Mouse (Mus musculus) myocyte (in vitro differentiated cells): ENCODE data around the gene Zfand5. TPM values are rescaled to one million over a fixed set of nuclear protein-coding genes. Genes with fewer than 3 reads are reported as not detected.

Experiments used
- H3K27me3 ChIP-seq: one replicate; pipeline ENCODE4 v1.6.1; 2011; ENCODE audit not compliant: control insufficient read depth, insufficient read depth, insufficient read length
- H3K36me3 ChIP-seq: one replicate; pipeline ENCODE4 v1.6.1; 2011; ENCODE audit not compliant: control insufficient read depth, insufficient read depth
- H3K4me2 ChIP-seq: one replicate; pipeline ENCODE4 v1.6.1; 2011; ENCODE audit warnings: low read depth, control low read depth
- H3K4me3 ChIP-seq: one replicate; pipeline ENCODE4 v1.5.1; 2011; ENCODE audit warnings: mild to moderate bottlenecking, control low read depth, moderate library complexity
- H3K79me2 ChIP-seq: one replicate; pipeline ENCODE4 v1.6.1; 2011; ENCODE audit not compliant: control insufficient read depth, insufficient read depth
- H3ac ChIP-seq: one replicate; pipeline ENCODE4 v1.6.1; 2011; ENCODE audit not compliant: control insufficient read depth, insufficient read length
- CEBPB ChIP-seq: IDR thresholded peaks from 2 replicates; pipeline ENCODE4 v1.6.1; 2011; ENCODE audit warnings: mild to moderate bottlenecking, moderate library complexity; ENCODE audit not compliant: poor library complexity, insufficient read depth, severe bottlenecking
- E2F4 ChIP-seq: IDR thresholded peaks from one replicate; pipeline ENCODE4 v1.6.1; 2011; ENCODE audit warnings: mild to moderate bottlenecking, control low read depth, moderate library complexity; ENCODE audit not compliant: insufficient read depth
- MAX ChIP-seq: IDR thresholded peaks from one replicate; pipeline ENCODE4 v1.6.1; 2011; ENCODE audit warnings: low read depth, mild to moderate bottlenecking, control low read depth
- MYOD1 ChIP-seq, 3 experiments: IDR thresholded peaks; one replicate each; pipeline ENCODE4 v1.6.1; 2011; ENCODE audit warnings: control low read depth in 2 of 3, low read depth in 2 of 3, mild to moderate bottlenecking in 2 of 3, moderate library complexity in 1 of 3; ENCODE audit not compliant: insufficient read length in 2 of 3, control insufficient read depth in 1 of 3
- MYOG ChIP-seq, 3 experiments: IDR thresholded peaks; one replicate each; pipeline ENCODE4 v1.6.1; 2011; ENCODE audit warnings: control low read depth in 2 of 3, low read depth in 2 of 3, mild to moderate bottlenecking in 2 of 3; ENCODE audit not compliant: insufficient read length in 2 of 3, control insufficient read depth in 1 of 3, insufficient read depth in 1 of 3
- POLR2A ChIP-seq: IDR thresholded peaks from one replicate; pipeline ENCODE4 v1.6.1; 2011; ENCODE audit warnings: low read depth, mild to moderate bottlenecking, control low read depth, moderate library complexity; ENCODE audit not compliant: insufficient read length
- POLR2AphosphoS2 ChIP-seq: IDR thresholded peaks from one replicate; pipeline ENCODE4 v1.6.1; 2011; ENCODE audit warnings: low read depth, control low read depth; ENCODE audit not compliant: insufficient read length
- REST ChIP-seq: IDR thresholded peaks from one replicate; pipeline ENCODE4 v1.6.1; 2011; ENCODE audit warnings: mild to moderate bottlenecking, control low read depth, moderate library complexity; ENCODE audit not compliant: insufficient read depth, insufficient read length
- SRF ChIP-seq: IDR thresholded peaks from one replicate; pipeline ENCODE4 v1.6.1; 2011; ENCODE audit warnings: low read depth; ENCODE audit not compliant: control insufficient read depth, insufficient read length
- TCF12 ChIP-seq: IDR thresholded peaks from one replicate; pipeline ENCODE4 v1.6.1; 2011; ENCODE audit warnings: mild to moderate bottlenecking, control low read depth; ENCODE audit not compliant: poor library complexity, insufficient read depth, severe bottlenecking
- TCF3 ChIP-seq: IDR thresholded peaks from one replicate; pipeline ENCODE4 v1.6.1; 2011; ENCODE audit warnings: low read depth, control low read depth; ENCODE audit not compliant: insufficient read length
- USF1 ChIP-seq: IDR thresholded peaks from one replicate; pipeline ENCODE4 v1.6.1; 2011; ENCODE audit warnings: low read depth, mild to moderate bottlenecking, control low read depth, moderate library complexity
- polyA plus RNA-seq: library from polyadenylated mRNA; unstranded; fragments of >200 nt; fragmentation: generic; extraction: Trizol; gene quantifications from one replicate; pipeline ENCODE4 v1.2.1, GENCODE M21; 2012; ENCODE audit warnings: missing spikeins

The Zfand5 gene
- polyA plus RNA-seq, 1 experiment: 36.9 TPM

DNA sequence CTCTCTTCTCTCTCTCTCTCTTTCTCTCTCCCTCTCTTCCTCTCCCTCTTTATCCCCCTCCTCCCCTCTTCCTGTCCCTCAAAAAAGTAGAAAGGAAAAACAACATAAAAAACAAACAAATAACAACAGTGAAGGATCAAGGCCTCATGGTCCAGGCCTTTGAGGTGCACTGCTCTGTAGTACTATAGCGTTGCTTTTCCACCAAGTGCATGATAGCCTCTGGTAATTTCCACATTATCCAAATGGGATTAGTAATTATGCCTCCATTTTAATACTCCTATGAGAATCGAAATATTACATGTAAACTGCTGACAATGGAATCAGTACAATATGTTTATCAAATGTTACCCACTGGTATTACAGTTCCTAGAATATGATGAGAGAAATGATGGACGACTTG, 16.2 kb upstream of the Zfand5 start:
- Histone ChIP-seq H3K4me2 (no peak overlapping the region), H3K27me3 (no peaks in the 10 kb centered on the region), H3K36me3 (no peaks in the 10 kb centered on the region), H3K4me3 (no peak overlapping the region), H3ac (no peak overlapping the region), H3K79me2 (no peaks in the 10 kb centered on the region)
- TF ChIP-seq TCF12 (no peak), POLR2A (no peak), MYOD1 (IDR thresholded peaks at IDR 0.05; ENCODE audit: control insufficient read depth in 1 of 3, insufficient read length in 2 of 3, low read depth in 2 of 3) (no peak)

DNA sequence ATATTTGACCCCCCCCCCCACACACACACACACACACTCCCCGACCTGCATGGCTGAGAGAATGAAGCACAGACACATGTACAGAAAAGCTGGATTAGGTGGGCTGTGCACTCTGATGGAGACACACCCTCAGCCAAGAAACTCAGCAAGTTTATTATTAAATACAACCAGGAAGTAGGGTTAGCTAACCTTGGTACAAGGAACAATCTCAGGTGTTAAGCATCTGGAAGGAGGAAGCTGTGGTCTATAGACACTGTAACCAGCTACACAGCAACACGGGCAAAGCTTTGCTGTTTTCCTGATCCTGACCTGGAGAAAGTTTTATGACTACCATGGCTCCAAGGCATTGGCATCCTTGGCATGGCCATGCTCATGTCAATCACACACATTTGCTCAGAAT, 12.6 kb upstream of the Zfand5 start:
- TF ChIP-seq SRF: no peak
- Histone ChIP-seq H3K36me3 (no peaks in the 10 kb centered on the region), H3K79me2 (no peaks in the 10 kb centered on the region), H3ac (no peak overlapping the region), H3K27me3 (no peaks in the 10 kb centered on the region), H3K4me3 (no peak overlapping the region), H3K4me2 (no peak overlapping the region)

DNA sequence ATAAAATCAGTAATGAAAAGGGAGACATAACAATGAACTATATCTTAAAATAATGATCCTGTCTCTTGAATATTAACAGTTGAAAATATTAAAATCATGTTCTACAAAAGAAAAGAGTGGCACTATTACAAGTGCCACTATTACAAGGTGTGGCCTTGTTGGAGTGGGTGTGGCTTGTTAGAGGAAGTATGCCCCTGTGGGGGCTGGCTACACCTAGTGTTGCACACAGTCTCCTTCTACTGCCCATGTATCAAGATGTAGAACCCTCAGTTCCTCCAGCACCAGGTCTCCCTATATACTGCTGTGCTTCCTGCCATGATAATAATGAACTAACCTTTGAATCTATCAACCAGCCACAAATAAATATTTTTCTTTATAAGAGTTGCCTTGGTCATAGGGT, 11.8 kb upstream of the Zfand5 start:
- Histone ChIP-seq H3K36me3 (no peaks in the 10 kb centered on the region), H3K27me3 (no peaks in the 10 kb centered on the region), H3ac (no peak overlapping the region), H3K79me2 (no peaks in the 10 kb centered on the region), H3K4me2 (no peak overlapping the region), H3K4me3 (no peak overlapping the region)
- TF ChIP-seq POLR2A (no peak), TCF12 (no peak), CEBPB (no peak), REST (no peak), POLR2AphosphoS2 (no peak), MAX (no peak), E2F4 (no peak), TCF3 (no peak), MYOD1 (IDR thresholded peaks at IDR 0.05; ENCODE audit: control insufficient read depth in 1 of 3, insufficient read length in 2 of 3, low read depth in 2 of 3) (no peak), SRF (no peak), MYOG (IDR thresholded peaks at IDR 0.05; ENCODE audit: control insufficient read depth in 1 of 3, insufficient read depth in 1 of 3, insufficient read length in 2 of 3, low read depth in 2 of 3) (no peak)

DNA sequence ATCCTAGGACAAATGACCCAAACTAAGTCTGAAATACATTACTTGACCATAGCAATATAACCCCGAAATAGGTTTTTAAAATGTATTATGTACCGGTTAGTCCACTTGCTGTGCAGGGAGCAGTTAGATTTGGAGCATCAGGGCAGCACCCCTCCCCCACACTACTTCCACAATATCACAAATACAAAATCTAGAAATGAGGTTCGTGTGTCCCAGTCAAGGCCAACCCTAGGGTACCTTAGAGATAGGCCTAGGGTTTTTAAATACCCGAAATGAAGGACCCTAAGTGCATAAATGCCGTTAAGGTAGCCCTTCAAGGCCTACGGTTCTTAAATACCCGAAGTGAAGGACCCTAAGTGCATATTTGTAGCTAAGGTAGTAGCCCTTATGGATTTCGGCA, 892 bp upstream of the Zfand5 start:
- H3ac ChIP-seq: peak overlapping the region; percentile 89

DNA sequence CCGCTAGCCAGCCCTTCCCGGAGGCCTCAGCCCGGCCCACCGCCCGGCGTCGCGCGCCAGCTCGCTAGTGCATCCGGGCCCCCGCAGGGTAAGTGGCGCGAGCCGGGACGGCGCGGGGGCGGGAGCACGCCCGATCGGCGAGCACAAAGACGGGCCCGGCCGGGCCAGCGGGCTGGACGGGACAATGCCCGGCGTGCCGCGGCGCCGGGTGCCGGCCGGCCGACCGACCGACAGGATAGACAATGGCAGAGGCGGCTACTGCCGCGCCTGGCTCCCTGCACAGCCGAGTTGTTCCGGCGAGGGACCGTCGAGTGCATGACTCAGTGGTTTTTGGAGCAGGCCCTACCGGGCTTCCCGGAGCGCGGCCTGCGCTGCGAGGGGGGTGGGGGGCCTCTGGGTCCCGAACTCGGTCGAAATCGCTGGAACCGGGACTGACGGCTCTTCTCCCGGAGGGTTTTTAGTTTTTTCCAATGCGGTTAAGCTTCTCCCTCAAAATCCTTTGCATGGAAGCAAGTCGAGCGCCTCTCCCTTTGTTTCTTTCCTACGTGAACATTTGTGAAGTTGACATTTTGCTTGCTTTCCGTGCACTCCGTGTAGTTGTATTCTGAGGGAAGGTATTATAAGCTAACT, 692 bp downstream of the Zfand5 start:
- TF ChIP-seq POLR2A (peak; percentile 19), CEBPB (no peak)
- peak overlapping the region; percentile 89 for H3ac ChIP-seq
- H3K4me2 ChIP-seq: no peak overlapping the region
- H3K79me2 ChIP-seq: peaks cover 51% of the 10 kb centered on the region
- H3K27me3 ChIP-seq: no peaks in the 10 kb centered on the region
- H3K4me3 ChIP-seq: peak overlapping the region; percentile 64
- H3K36me3 ChIP-seq: peaks cover 16% of the 10 kb centered on the region

More for the DNA sequence above, 892 bp upstream of the Zfand5 start:
- Histone ChIP-seq H3K4me3 (peak overlapping the region; percentile 64), H3K79me2 (peaks cover 36% of the 10 kb centered on the region), H3K36me3 (no peaks in the 10 kb centered on the region), H3K27me3 (no peaks in the 10 kb centered on the region), H3K4me2 (peak overlapping the region; percentile 88)
- no peak for TF ChIP-seq MYOG (IDR thresholded peaks at IDR 0.05; ENCODE audit: control insufficient read depth in 1 of 3, insufficient read depth in 1 of 3, insufficient read length in 2 of 3, low read depth in 2 of 3)
- TF ChIP-seq USF1: no peak
- no peak for TF ChIP-seq REST
- no peak for TF ChIP-seq TCF12
- no peak for TF ChIP-seq MYOD1 (IDR thresholded peaks at IDR 0.05; ENCODE audit: control insufficient read depth in 1 of 3, insufficient read length in 2 of 3, low read depth in 2 of 3)
- TF ChIP-seq SRF: no peak
- no peak for TF ChIP-seq POLR2AphosphoS2
- no peak for TF ChIP-seq MAX
- TF ChIP-seq TCF3: no peak
- no peak for TF ChIP-seq POLR2A
- no peak for TF ChIP-seq CEBPB
- no peak for TF ChIP-seq E2F4

DNA sequence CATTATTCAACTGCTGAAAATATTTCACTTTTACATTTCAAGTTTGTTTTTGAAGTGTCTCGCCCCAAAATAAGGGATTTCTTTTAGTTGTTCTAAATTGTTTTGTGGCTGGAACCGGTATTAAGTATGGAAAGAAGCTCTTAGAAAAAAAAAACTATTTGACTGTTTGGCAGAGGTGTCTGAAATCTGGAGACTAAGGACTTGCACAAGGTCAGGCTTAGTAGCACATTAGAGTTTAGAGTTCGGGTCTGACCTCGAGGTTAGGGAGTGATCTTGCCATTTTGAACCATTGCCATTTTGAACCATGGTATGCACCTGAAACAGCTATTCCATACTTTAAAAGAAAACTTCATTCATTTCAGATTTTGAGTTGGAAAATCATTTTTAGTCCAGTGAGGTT, 1.4 kb downstream of the Zfand5 start:
- Histone ChIP-seq H3K4me3 (peak overlapping the region; percentile 64), H3K27me3 (no peaks in the 10 kb centered on the region), H3ac (peak overlapping the region; percentile 89), H3K36me3 (peaks cover 22% of the 10 kb centered on the region), H3K79me2 (peaks cover 58% of the 10 kb centered on the region), H3K4me2 (peak overlapping the region; percentile 66)
- TF ChIP-seq CEBPB: no peak
- TF ChIP-seq MYOG (IDR thresholded peaks at IDR 0.05; ENCODE audit: control insufficient read depth in 1 of 3, insufficient read depth in 1 of 3, insufficient read length in 2 of 3, low read depth in 2 of 3): no peak
- TF ChIP-seq POLR2A: no peak
- TF ChIP-seq MYOD1 (IDR thresholded peaks at IDR 0.05; ENCODE audit: control insufficient read depth in 1 of 3, insufficient read length in 2 of 3, low read depth in 2 of 3): no peak
- TF ChIP-seq REST: no peak
- no peak for TF ChIP-seq TCF3
- no peak for TF ChIP-seq E2F4
- TF ChIP-seq POLR2AphosphoS2: no peak
- TF ChIP-seq MAX: no peak
- no peak for TF ChIP-seq SRF
- TF ChIP-seq USF1: no peak
- TF ChIP-seq TCF12: no peak
